Mouse (Mus musculus) stomach, embryonic 14.5 days (tissue): ENCODE measurements at regions not wholly inside any gene's neighbourhood (a gene's known extent, or its start where the extent isn't known, plus 50 kb on each side); places are given as distances from the start of the nearest gene placed in this dataset.

Source experiments
- ATAC-seq: fragments of 200-750 bp; cut with Nextera tagmentation; 2 replicates; pipeline ENCODE4 v1.8.0; 2017; ENCODE audit warnings: low read depth, moderate TSS enrichment; ENCODE audit not compliant: insufficient number of reproducible peaks, insufficient read depth, low FRiP score
- H3K27ac ChIP-seq: fragments of 300-500 bp; sonication (generic); 2 replicates; pipeline ENCODE4 v1.5.1; 2014; ENCODE audit warnings: mild to moderate bottlenecking, low read length, moderate library complexity, mixed read lengths
- H3K27me3 ChIP-seq: fragments of 300-500 bp; sonication (generic); 2 replicates; pipeline ENCODE4 v1.6.1; 2014; ENCODE audit warnings: low read length, control low read depth, mixed read lengths; ENCODE audit not compliant: control insufficient read depth, insufficient read depth
- H3K36me3 ChIP-seq: fragments of 300-500 bp; sonication (generic); 2 replicates; pipeline ENCODE4 v1.6.1; 2014; ENCODE audit warnings: mild to moderate bottlenecking, control low read depth, low read length, moderate library complexity, mixed read lengths; ENCODE audit not compliant: control insufficient read depth, insufficient read depth
- H3K4me1 ChIP-seq: fragments of 300-500 bp; sonication (generic); 2 replicates; pipeline ENCODE4 v1.6.1; 2014; ENCODE audit warnings: low read length, control low read depth, mixed read lengths; ENCODE audit not compliant: control insufficient read depth, insufficient read depth
- H3K4me2 ChIP-seq: fragments of 300-500 bp; sonication (generic); replicated peaks from 2 replicates; pipeline ENCODE4 v1.6.1; 2014; ENCODE audit warnings: low read depth, low read length, control low read depth
- H3K4me3 ChIP-seq: fragments of 300-500 bp; sonication (generic); 2 replicates; pipeline ENCODE4 v1.5.1; 2014; ENCODE audit warnings: low read depth, low read length, control low read depth
- H3K9ac ChIP-seq: fragments of 300-500 bp; sonication (generic); replicated peaks from 2 replicates; pipeline ENCODE4 v1.6.1; 2014; ENCODE audit warnings: low read depth, mild to moderate bottlenecking, control low read depth, low read length, moderate library complexity, mixed read lengths
- H3K9me3 ChIP-seq: fragments of 300-500 bp; sonication (generic); 2 replicates; pipeline ENCODE4 v1.6.1; 2016; ENCODE audit warnings: low read depth, low read length, control low read depth; ENCODE audit not compliant: control insufficient read depth
- WGBS: fragments of 180-500 bp; shearing (Covaris S2); extraction: QIAGEN DNeasy Blood & Tissue Kit; methylation state at CpG from one replicate; pipeline ENCODE4 v1.1.7; 2014; 5-methylcytosine and 5-hydroxymethylcytosine counted together

GRCm38 (mm10) chr10:85242701-85243100 lies 57.8 kb upstream of the Cry1 start:
- Histone ChIP-seq H3K36me3 (no peaks in the 10 kb centered on the region), H3K27ac (no peak overlapping the region), H3K4me2 (no peak overlapping the region), H3K9ac (no peak overlapping the region), H3K27me3 (no peaks in the 10 kb centered on the region), H3K9me3 (no peaks in the 10 kb centered on the region), H3K4me1 (no peaks in the 10 kb centered on the region), H3K4me3 (no peak overlapping the region)
- 83% methylated on average over 7 of the region's 7 CpGs for WGBS
- no peak for ATAC-seq

DNA sequence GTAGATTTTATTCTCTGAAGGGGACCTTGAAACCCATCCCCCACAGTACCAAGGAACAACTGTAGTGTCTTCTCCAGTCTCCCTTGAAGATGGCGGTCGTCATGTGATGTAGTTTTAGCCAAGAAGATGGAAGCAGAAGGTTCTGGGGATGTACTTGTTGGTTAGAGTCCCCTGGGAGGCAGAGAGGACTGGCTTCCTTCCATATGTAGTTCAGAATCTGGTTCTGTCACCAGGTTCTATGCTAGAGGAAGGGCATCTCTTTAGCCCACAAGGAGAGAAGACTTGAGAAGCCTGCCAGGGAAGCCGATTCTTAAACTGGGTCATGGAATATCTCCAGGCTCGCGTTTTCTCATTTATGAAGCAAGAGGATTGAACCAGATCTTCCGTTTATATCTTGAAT lies 58.7 kb upstream of the Cry1 start:
- no peak overlapping the region for H3K27ac ChIP-seq
- ATAC-seq: no peak
- 92% methylated on average over 6 of the region's 6 CpGs for WGBS
- no peak overlapping the region for H3K4me2 ChIP-seq
- no peak overlapping the region for H3K9ac ChIP-seq
- no peaks in the 10 kb centered on the region for H3K36me3 ChIP-seq
- H3K4me1 ChIP-seq: no peaks in the 10 kb centered on the region
- no peak overlapping the region for H3K4me3 ChIP-seq
- H3K27me3 ChIP-seq: no peaks in the 10 kb centered on the region
- H3K9me3 ChIP-seq: no peaks in the 10 kb centered on the region

GRCm38 (mm10) chr10:85265746-85266145 lies 80.9 kb upstream of the Cry1 start:
- H3K4me1 ChIP-seq: no peaks in the 10 kb centered on the region
- no peak overlapping the region for H3K9ac ChIP-seq
- no peak overlapping the region for H3K4me3 ChIP-seq
- H3K4me2 ChIP-seq: no peak overlapping the region
- no peaks in the 10 kb centered on the region for H3K36me3 ChIP-seq
- H3K9me3 ChIP-seq: no peaks in the 10 kb centered on the region
- no peak for ATAC-seq
- no peaks in the 10 kb centered on the region for H3K27me3 ChIP-seq
- H3K27ac ChIP-seq: no peak overlapping the region
- 33% methylated on average over 5 of the region's 5 CpGs for WGBS

DNA sequence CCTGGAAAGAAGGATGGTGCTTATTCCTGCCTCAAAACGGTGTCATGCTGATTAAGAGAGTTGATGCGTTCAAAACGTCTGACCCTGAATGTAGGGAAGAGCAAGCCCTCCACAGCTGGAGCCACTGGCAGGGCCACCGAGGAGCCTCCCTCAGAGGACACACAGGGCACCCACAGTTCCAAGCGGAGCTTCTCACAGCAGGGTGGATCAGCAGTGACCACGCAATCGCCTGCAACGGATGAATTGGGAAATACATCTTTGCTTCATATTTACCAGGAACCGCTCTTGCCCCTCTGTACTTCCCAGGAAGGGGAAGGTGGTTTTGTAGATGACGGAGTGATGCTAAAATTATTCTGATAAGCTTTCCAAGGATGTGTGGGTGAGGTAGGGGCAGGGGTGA lies 81.3 kb upstream of the Cry1 start:
- no peaks in the 10 kb centered on the region for H3K36me3 ChIP-seq
- no peak for ATAC-seq
- H3K4me1 ChIP-seq: no peaks in the 10 kb centered on the region
- 22% methylated on average over 10 of the region's 10 CpGs for WGBS
- H3K27me3 ChIP-seq: no peaks in the 10 kb centered on the region
- no peak overlapping the region for H3K9ac ChIP-seq
- no peak overlapping the region for H3K27ac ChIP-seq
- H3K4me2 ChIP-seq: no peak overlapping the region
- H3K9me3 ChIP-seq: no peaks in the 10 kb centered on the region
- no peak overlapping the region for H3K4me3 ChIP-seq

DNA sequence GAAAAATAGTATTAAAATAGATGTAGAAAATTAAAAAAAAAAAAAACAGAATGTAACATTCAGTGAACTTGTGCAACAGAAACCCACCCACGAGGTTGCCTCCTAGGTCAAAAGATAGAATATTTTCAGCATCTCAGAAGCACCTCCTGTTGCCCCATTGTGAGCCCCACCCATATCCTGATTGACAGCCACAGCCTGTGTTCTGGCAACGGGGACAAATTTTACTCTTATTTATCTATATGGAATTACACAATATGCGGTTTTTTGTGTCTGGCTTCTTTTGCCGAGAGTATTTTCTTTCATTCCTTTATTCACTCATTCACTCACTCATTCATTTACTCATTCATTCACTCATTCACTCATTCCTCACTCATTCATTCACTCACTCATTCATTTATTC lies 81.9 kb upstream of the Cry1 start:
- Histone ChIP-seq H3K36me3 (no peaks in the 10 kb centered on the region), H3K4me2 (no peak overlapping the region), H3K27ac (no peak overlapping the region), H3K9ac (no peak overlapping the region), H3K4me1 (no peaks in the 10 kb centered on the region), H3K27me3 (no peaks in the 10 kb centered on the region), H3K9me3 (no peaks in the 10 kb centered on the region), H3K4me3 (no peak overlapping the region)
- 72% methylated on average over 4 of the region's 4 CpGs for WGBS
- no peak for ATAC-seq

- Histone ChIP-seq H3K4me3 (no peak overlapping the region), H3K9me3 (no peaks in the 10 kb centered on the region), H3K4me1 (no peaks in the 10 kb centered on the region), H3K4me2 (no peak overlapping the region), H3K9ac (no peak overlapping the region), H3K27me3 (no peaks in the 10 kb centered on the region), H3K36me3 (no peaks in the 10 kb centered on the region), H3K27ac (no peak overlapping the region)
- WGBS: 81% methylated on average over 6 of the region's 6 CpGs
- ATAC-seq: no peak
Measured at GRCm38 (mm10) chr10:85270209-85270608, 85.3 kb upstream of the Cry1 start.

DNA sequence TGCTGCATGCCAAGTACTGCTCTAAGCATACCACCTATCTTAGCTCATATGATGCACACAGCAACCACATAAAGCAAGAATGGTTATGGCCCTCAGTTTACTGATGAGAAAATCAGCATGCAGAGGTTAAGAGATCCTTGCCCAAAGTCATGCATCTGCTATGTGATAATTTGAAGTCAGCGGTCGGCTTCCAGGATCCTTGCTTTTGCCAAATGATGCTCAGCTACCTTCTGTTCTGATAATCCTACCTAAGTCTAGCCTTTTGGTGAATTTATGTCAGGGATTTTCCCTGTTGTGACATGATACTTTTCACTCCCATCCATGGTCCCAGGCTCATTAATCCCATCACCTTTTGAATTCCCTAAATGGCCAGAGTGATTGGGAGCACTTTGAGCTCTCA lies 91.9 kb upstream of the Cry1 start:
- Histone ChIP-seq H3K27me3 (no peaks in the 10 kb centered on the region), H3K36me3 (no peaks in the 10 kb centered on the region), H3K4me3 (no peak overlapping the region), H3K27ac (no peak overlapping the region), H3K9ac (no peak overlapping the region), H3K4me2 (no peak overlapping the region), H3K4me1 (no peaks in the 10 kb centered on the region), H3K9me3 (no peaks in the 10 kb centered on the region)
- ATAC-seq: no peak
- 86% methylated on average over 2 of the region's 2 CpGs for WGBS

DNA sequence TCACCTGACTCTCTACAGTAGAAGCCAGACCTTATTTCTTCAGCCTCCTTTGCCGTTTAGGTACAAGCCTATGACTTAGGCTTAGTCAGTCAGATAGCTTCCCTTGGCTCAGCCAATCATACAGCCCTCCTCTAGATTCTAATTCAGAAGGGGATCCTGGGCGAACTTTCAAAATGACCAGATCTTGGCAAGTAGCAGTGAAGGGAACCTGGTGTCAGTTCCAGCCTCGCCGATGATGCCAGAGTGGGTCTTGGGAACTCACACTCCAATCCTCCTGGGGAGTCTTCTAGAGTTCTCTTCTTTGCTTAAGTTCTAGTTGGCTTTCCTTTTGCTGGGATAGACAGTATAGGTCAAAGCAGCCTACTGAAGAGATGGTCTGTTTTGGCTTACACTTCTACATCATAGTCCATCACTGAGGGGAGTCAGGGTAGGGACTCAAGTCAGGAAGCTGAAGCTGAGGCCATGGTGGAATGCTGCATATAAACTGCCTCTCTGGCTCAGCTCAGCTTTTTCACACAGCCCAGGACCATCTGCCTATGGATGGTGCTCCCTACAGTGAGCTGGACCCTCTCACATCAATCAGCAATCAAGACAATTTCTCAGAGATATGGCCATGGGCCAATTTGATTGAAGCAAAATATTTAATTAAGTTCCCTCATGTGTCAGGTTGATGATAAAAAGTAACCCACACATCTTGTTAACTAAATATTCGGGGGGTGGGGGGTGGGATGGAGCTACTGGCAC lies 94.7 kb upstream of the Btbd11 start:
- no peaks in the 10 kb centered on the region for H3K9me3 ChIP-seq
- no peaks in the 10 kb centered on the region for H3K36me3 ChIP-seq
- H3K27ac ChIP-seq: no peak overlapping the region
- H3K4me1 ChIP-seq: no peaks in the 10 kb centered on the region
- no peak for ATAC-seq
- H3K4me2 ChIP-seq: no peak overlapping the region
- 88% methylated on average over 5 of the region's 5 CpGs for WGBS
- no peak overlapping the region for H3K4me3 ChIP-seq
- H3K27me3 ChIP-seq: no peaks in the 10 kb centered on the region
- no peak overlapping the region for H3K9ac ChIP-seq

GRCm38 (mm10) chr10:85292477-85292855 lies 94.1 kb upstream of the Btbd11 start:
- H3K4me2 ChIP-seq: no peak overlapping the region
- no peaks in the 10 kb centered on the region for H3K36me3 ChIP-seq
- H3K27ac ChIP-seq: no peak overlapping the region
- H3K4me3 ChIP-seq: no peak overlapping the region
- no peaks in the 10 kb centered on the region for H3K9me3 ChIP-seq
- ATAC-seq: no peak
- no peaks in the 10 kb centered on the region for H3K4me1 ChIP-seq
- no peak overlapping the region for H3K9ac ChIP-seq
- 84% methylated on average over 2 of the region's 2 CpGs for WGBS
- no peaks in the 10 kb centered on the region for H3K27me3 ChIP-seq
